Mouse (Mus musculus): ENCODE data around the gene Tssc4.

DNA sequence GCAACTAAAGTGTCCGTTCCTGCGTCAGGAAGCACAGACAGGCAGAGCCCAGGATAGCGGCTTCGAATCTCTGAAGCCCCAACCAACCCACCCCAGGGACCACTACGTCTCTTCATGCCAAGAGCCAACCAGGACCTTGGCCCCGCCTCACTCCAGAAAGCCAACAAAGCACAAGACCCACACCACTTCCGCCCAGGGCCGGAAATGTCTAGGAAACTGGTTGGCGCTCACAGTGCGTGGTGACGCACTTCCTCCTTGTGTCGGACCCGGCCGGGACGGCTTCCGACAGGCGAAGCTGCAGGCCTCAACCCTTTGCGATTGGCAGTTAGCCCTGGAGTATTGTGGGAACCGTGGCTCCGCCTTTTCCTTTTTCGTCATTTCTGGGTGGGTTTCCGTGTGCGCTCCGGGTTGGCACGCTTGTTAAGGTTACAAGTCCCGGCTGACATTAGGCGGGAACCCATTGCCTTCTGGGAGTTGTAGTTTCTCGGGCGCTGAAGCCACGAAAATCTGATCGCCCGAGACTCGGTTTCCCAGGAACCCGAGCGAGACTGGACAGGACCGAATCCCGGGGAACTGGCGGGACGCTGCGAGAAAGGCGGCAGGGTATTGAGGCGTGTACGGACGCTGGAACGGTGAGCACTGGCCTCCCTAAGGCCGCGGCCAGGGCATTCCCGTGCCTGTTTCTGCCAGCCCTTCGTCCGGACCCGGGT lies at the start of gene Tssc4:
- TF ChIP-seq CTCF (IDR thresholded peaks at IDR 0.05; ENCODE audit: low read depth): no peak
- TF ChIP-seq EP300 (IDR thresholded peaks at IDR 0.05; ENCODE audit: low read depth): peak; percentile 98

Data from heart, postnatal 0 days (tissue).